Mouse (Mus musculus) CH12.LX (cell line): ENCODE data around the gene Grm8. TPM values are rescaled to one million over a fixed set of nuclear protein-coding genes. Genes with fewer than 3 reads are reported as not detected.
A peak's percentile ranks its signal among the peaks of the same experiment; 100 is the strongest.

Experiments used
- DNase-seq: peaks from one replicate; pipeline ENCODE4 v3.0.0-alpha.2; 2013; ENCODE audit errors: extremely low read depth
- H3K27ac ChIP-seq: 2 replicates; pipeline ENCODE4 v1.5.1; 2012; ENCODE audit warnings: low read depth, mild to moderate bottlenecking, control low read depth, moderate library complexity; ENCODE audit not compliant: insufficient read depth
- H3K27me3 ChIP-seq: replicated peaks from 2 replicates; pipeline ENCODE3; 2012; ENCODE audit warnings: inconsistent platforms
- H3K36me3 ChIP-seq, 2 experiments: replicated peaks in 1 of 2; 2 replicates each; pipeline versions ENCODE3 to v1.6.1; 2012; ENCODE audit warnings: inconsistent platforms in 1 of 2, low read length in 1 of 2, mild to moderate bottlenecking in 1 of 2, mixed read lengths in 1 of 2, moderate library complexity in 1 of 2; ENCODE audit not compliant: control insufficient read depth in 1 of 2, insufficient read depth in 1 of 2
- H3K4me1 ChIP-seq, 2 experiments: 2 replicates each; pipeline ENCODE4 v1.6.1; 2012; ENCODE audit warnings: inconsistent platforms in 1 of 2, moderate library complexity in 1 of 2; ENCODE audit not compliant: insufficient read depth in 2 of 2, control insufficient read depth in 1 of 2
- H3K4me2 ChIP-seq: 2 replicates; pipeline ENCODE4 v1.6.1; 2012; ENCODE audit warnings: low read depth, mild to moderate bottlenecking, control low read depth; ENCODE audit not compliant: poor library complexity, insufficient read depth, severe bottlenecking
- H3K4me3 ChIP-seq, 3 experiments: fragments of 150-350 bp in 1 of 3; sonication (generic) in 1 of 3; replicated peaks in 1 of 3; 2 replicates each; pipeline versions ENCODE3 to v1.5.1; 2011 to 2012; ENCODE audit warnings: low read depth in 2 of 3, low read length in 2 of 3, mild to moderate bottlenecking in 2 of 3, moderate library complexity in 2 of 3, control low read depth in 1 of 3, improper control_type of control experiment in 1 of 3, inconsistent platforms in 1 of 3, mixed read lengths in 1 of 3; ENCODE audit not compliant: poor library complexity in 1 of 3
- H3K79me2 ChIP-seq: replicated peaks from 2 replicates; pipeline ENCODE4 v1.6.1; 2012; ENCODE audit warnings: mild to moderate bottlenecking, moderate library complexity; ENCODE audit not compliant: control insufficient read depth, poor library complexity, insufficient read depth, severe bottlenecking; ENCODE audit errors: extremely low read depth
- H3K9ac ChIP-seq: 2 replicates; pipeline ENCODE4 v1.6.1; 2012; ENCODE audit warnings: low read depth, mild to moderate bottlenecking, control low read depth, moderate library complexity; ENCODE audit not compliant: insufficient read depth
- H3K9me3 ChIP-seq: replicated peaks from 2 replicates; pipeline ENCODE3; 2012; ENCODE audit warnings: low read length, inconsistent platforms, mixed read lengths
- BHLHE40 ChIP-seq: IDR thresholded peaks from 2 replicates; pipeline ENCODE4 v1.6.1; 2011; ENCODE audit warnings: mild to moderate bottlenecking, low read depth, low read length, improper control_type of control experiment
- CHD1 ChIP-seq: IDR thresholded peaks from 2 replicates; pipeline ENCODE4 v1.6.1; 2012; ENCODE audit warnings: low read depth, low read length, improper control_type of control experiment, inconsistent platforms
- CTCF ChIP-seq, 2 experiments: IDR thresholded peaks in 1 of 2; conservative IDR thresholded peaks in 1 of 2; 2 replicates each; pipeline ENCODE4 v1.5.1; 2011 to 2012; ENCODE audit warnings: low read depth in 2 of 2, low read length in 2 of 2, improper control_type of control experiment in 1 of 2, inconsistent platforms in 1 of 2, mild to moderate bottlenecking in 1 of 2, moderate library complexity in 1 of 2
- E2F4 ChIP-seq: IDR thresholded peaks from 2 replicates; pipeline ENCODE4 v1.6.1; 2011; ENCODE audit warnings: low read depth, low read length, improper control_type of control experiment; ENCODE audit not compliant: insufficient replicate concordance
- ELF1 ChIP-seq: IDR thresholded peaks from 2 replicates; pipeline ENCODE4 v1.6.1; 2014; ENCODE audit warnings: low read depth, mild to moderate bottlenecking, inconsistent platforms, low read length, improper control_type of control experiment
- EP300 ChIP-seq: IDR thresholded peaks from 2 replicates; pipeline ENCODE4 v1.6.1; 2011; ENCODE audit warnings: low read length, improper control_type of control experiment
- ETS1 ChIP-seq: conservative IDR thresholded peaks from 2 replicates; pipeline ENCODE4 v1.6.1; 2012; ENCODE audit warnings: low read depth, mild to moderate bottlenecking, inconsistent platforms, low read length, improper control_type of control experiment, moderate library complexity
- HCFC1 ChIP-seq: IDR thresholded peaks from 2 replicates; pipeline ENCODE4 v1.6.1; 2012; ENCODE audit warnings: low read depth, mild to moderate bottlenecking, inconsistent platforms, low read length, improper control_type of control experiment
- IRF4 ChIP-seq: IDR thresholded peaks from 2 replicates; pipeline ENCODE4 v1.6.1; 2014; ENCODE audit warnings: low read depth, mild to moderate bottlenecking, inconsistent platforms, low read length, improper control_type of control experiment
- JUN ChIP-seq: IDR thresholded peaks from 2 replicates; pipeline ENCODE4 v1.6.1; 2011; ENCODE audit warnings: low read depth, mild to moderate bottlenecking, low read length, improper control_type of control experiment, moderate library complexity; ENCODE audit not compliant: insufficient read depth
- JUND ChIP-seq: conservative IDR thresholded peaks from 2 replicates; pipeline ENCODE4 v1.6.1; 2011; ENCODE audit warnings: low read depth, low read length, improper control_type of control experiment
- KAT2A ChIP-seq: IDR thresholded peaks from 2 replicates; pipeline ENCODE4 v1.6.1; 2012; ENCODE audit warnings: low read length, improper control_type of control experiment, inconsistent platforms; ENCODE audit not compliant: insufficient replicate concordance
- MAFK ChIP-seq: IDR thresholded peaks from 2 replicates; pipeline ENCODE4 v1.6.1; 2011; ENCODE audit warnings: low read length, improper control_type of control experiment; ENCODE audit not compliant: insufficient replicate concordance
- MAX ChIP-seq: IDR thresholded peaks from 2 replicates; pipeline ENCODE4 v1.6.1; 2011; ENCODE audit warnings: low read length, improper control_type of control experiment
- MAZ ChIP-seq: IDR thresholded peaks from 2 replicates; pipeline ENCODE4 v1.6.1; 2012; ENCODE audit warnings: low read depth, mild to moderate bottlenecking, inconsistent platforms, low read length, improper control_type of control experiment, moderate library complexity
- MEF2A ChIP-seq: IDR thresholded peaks from 2 replicates; pipeline ENCODE4 v1.6.1; 2014; ENCODE audit warnings: low read depth, mild to moderate bottlenecking, inconsistent platforms, low read length, improper control_type of control experiment, borderline replicate concordance
- MXI1 ChIP-seq: IDR thresholded peaks from 2 replicates; pipeline ENCODE4 v1.6.1; 2011; ENCODE audit warnings: mild to moderate bottlenecking, low read depth, low read length, improper control_type of control experiment
- MYC ChIP-seq: IDR thresholded peaks from 2 replicates; pipeline ENCODE4 v1.6.1; 2011; ENCODE audit warnings: low read depth, mild to moderate bottlenecking, improper control_type of control experiment, low read length
- NRF1 ChIP-seq: IDR thresholded peaks from 2 replicates; pipeline ENCODE4 v1.6.1; 2014; ENCODE audit warnings: low read depth, mild to moderate bottlenecking, inconsistent platforms, low read length, improper control_type of control experiment, moderate library complexity
- POLR2A ChIP-seq: IDR thresholded peaks from 2 replicates; pipeline ENCODE4 v1.6.1; 2011; ENCODE audit warnings: low read depth, mild to moderate bottlenecking, improper control_type of control experiment, low read length
- POLR2AphosphoS2 ChIP-seq: IDR thresholded peaks from 2 replicates; pipeline ENCODE4 v1.6.1; 2011; ENCODE audit warnings: low read depth, low read length, improper control_type of control experiment
- RAD21 ChIP-seq: IDR thresholded peaks from 2 replicates; pipeline ENCODE4 v1.6.1; 2011; ENCODE audit warnings: low read depth, mild to moderate bottlenecking, low read length, improper control_type of control experiment, moderate library complexity
- RCOR1 ChIP-seq: conservative IDR thresholded peaks from 2 replicates; pipeline ENCODE4 v1.6.1; 2012; ENCODE audit warnings: low read depth, mild to moderate bottlenecking, inconsistent platforms, low read length, improper control_type of control experiment
- SIN3A ChIP-seq: IDR thresholded peaks from 2 replicates; pipeline ENCODE4 v1.6.1; 2012; ENCODE audit warnings: low read length, improper control_type of control experiment, inconsistent platforms
- TBP ChIP-seq: conservative IDR thresholded peaks from 2 replicates; pipeline ENCODE4 v1.6.1; 2011; ENCODE audit warnings: low read depth, low read length, improper control_type of control experiment
- TCF12 ChIP-seq: IDR thresholded peaks from 2 replicates; pipeline ENCODE4 v1.6.1; 2014; ENCODE audit warnings: low read depth, mild to moderate bottlenecking, inconsistent platforms, low read length, improper control_type of control experiment
- UBTF ChIP-seq: IDR thresholded peaks from 2 replicates; pipeline ENCODE4 v1.6.1; 2012; ENCODE audit warnings: low read depth, mild to moderate bottlenecking, inconsistent platforms, low read length, improper control_type of control experiment, moderate library complexity
- USF1 ChIP-seq: IDR thresholded peaks from 2 replicates; pipeline ENCODE4 v1.6.1; 2014; ENCODE audit warnings: low read depth, mild to moderate bottlenecking, inconsistent platforms, low read length, improper control_type of control experiment
- USF2 ChIP-seq: conservative IDR thresholded peaks from 2 replicates; pipeline ENCODE4 v1.6.1; 2011; ENCODE audit warnings: low read depth, low read length, improper control_type of control experiment
- ZC3H11A ChIP-seq: IDR thresholded peaks from 2 replicates; pipeline ENCODE4 v1.6.1; 2012; ENCODE audit warnings: low read depth, mild to moderate bottlenecking, inconsistent platforms, low read length, improper control_type of control experiment
- ZKSCAN1 ChIP-seq: IDR thresholded peaks from 2 replicates; pipeline ENCODE4 v1.6.1; 2012; ENCODE audit warnings: low read depth, inconsistent platforms, low read length, improper control_type of control experiment, borderline replicate concordance
- ZMIZ1 ChIP-seq: IDR thresholded peaks from 2 replicates; pipeline ENCODE4 v1.6.1; 2012; ENCODE audit warnings: low read depth, mild to moderate bottlenecking, inconsistent platforms, low read length, improper control_type of control experiment
- ZNF384 ChIP-seq: IDR thresholded peaks from 2 replicates; pipeline ENCODE4 v1.6.1; 2012; ENCODE audit warnings: low read depth, low read length, improper control_type of control experiment, inconsistent platforms
- dilution Hi-C: fragments of 300-500 bp; cut with MboI; formaldehyde crosslinking; loops from 2 replicates; pipeline ENCODE4 v1.14.3; 2020; ENCODE audit warnings: low sequenced_read_pairs; ENCODE audit not compliant: extremely low pct_unique_long_range_greater_than_20kb, extremely low pct_ligation_motif_present
- in situ Hi-C: fragments of 300-500 bp; cut with MboI; formaldehyde crosslinking; loops from 3 replicates; pipeline ENCODE4 v1.14.3; 2019; ENCODE audit warnings: low sequenced_read_pairs, low pct_ligation_motif_present, low pct_unique_long_range_greater_than_20kb, mixed read lengths
- polyA plus RNA-seq: library from polyadenylated mRNA; unstranded; fragments of >175 nt; gene quantifications from 2 replicates; pipeline ENCODE4 v1.2.1, GENCODE M21; 2012; ENCODE audit warnings: low read depth; ENCODE audit not compliant: insufficient read length
- total RNA-seq, 2 experiments: library from RNA; depleted of rRNA; stranded (reverse); fragments of 300-350 nt in 1 of 2; fragments of >200 nt in 1 of 2; gene quantifications; 2 replicates each; pipeline ENCODE4 v1.2.3; 2012 to 2014

The Grm8 gene
- total and polyA plus RNA-seq, 3 experiments, result 0.08 to 0.72 (median 0.21) TPM

- Histone ChIP-seq H3K79me2 (no peaks in the 10 kb centered on the region), H3K4me2 (no peak overlapping the region; the same call in 1 of the 2 replicates), H3K27ac (no peak overlapping the region), H3K9me3 (no peaks in the 10 kb centered on the region), H3K4me1 (0 out of 4 replicates have a peak, but pooled peaks cover 0 to 5% of the 10 kb centered on the region in 2 experiments), H3K9ac (no peak overlapping the region), H3K4me3 (no peak overlapping the region), H3K27me3 (no peaks in the 10 kb centered on the region), H3K36me3 (no peaks in the 10 kb centered on the region)
- TF ChIP-seq IRF4, result peak; percentile 68
- no peak for TF ChIP-seq UBTF
- in situ Hi-C loops (no loop called here), dilution Hi-C loops (no loop called here)
- no peak for DNase-seq
Observed at GRCm38 (mm10) chr6:28160399-28160798, 25.4 kb upstream of the Grm8 start.

- no peak overlapping the region for H3K4me3 ChIP-seq
- H3K9me3 ChIP-seq, result no peaks in the 10 kb centered on the region
- H3K36me3 ChIP-seq, result no peaks in the 10 kb centered on the region
- no peak overlapping the region for H3K9ac ChIP-seq
- H3K4me2 ChIP-seq, result peak overlapping the region; percentile 21; the same call in 1 of the 2 replicates
- in situ Hi-C loops (loop anchor here (10.0 kb wide), 1 partner anchor 248 kb away; the partner anchor contains the start of gene Zfp800), dilution Hi-C loops (no loop called here)
- peaks cover 5 to 34% of the 10 kb centered on the region in 2 experiments for H3K4me1 ChIP-seq
- no peaks in the 10 kb centered on the region for H3K27me3 ChIP-seq
- peak; percentile 65 for DNase-seq
- no peak overlapping the region for H3K27ac ChIP-seq
- no peaks in the 10 kb centered on the region for H3K79me2 ChIP-seq
- no peak for TF ChIP-seq E2F4
- no peak for TF ChIP-seq ZMIZ1
- TF ChIP-seq CTCF (conservative IDR thresholded peaks at IDR 0.05 in 1 of 2, IDR thresholded peaks at IDR 0.05 in 1 of 2; ENCODE audit: low read depth in 2 of 2, low read length in 2 of 2), result no peak
- no peak for TF ChIP-seq ZNF384
- no peak for TF ChIP-seq MAZ
- no peak for TF ChIP-seq RCOR1
- TF ChIP-seq SIN3A, result no peak
- no peak for TF ChIP-seq RAD21
- TF ChIP-seq MEF2A, result peak; percentile 90
- peak; percentile 84 for TF ChIP-seq EP300
- 0 out of 2 replicates have a peak, but pooled peaks have one; percentile 44 for TF ChIP-seq MAX
- TF ChIP-seq IRF4, result peak; percentile 70
- TF ChIP-seq ETS1, result peak; percentile 55
- TF ChIP-seq KAT2A, result 0 out of 2 replicates have a peak, but pooled peaks have one; percentile 26
- TF ChIP-seq POLR2AphosphoS2, result no peak
- TF ChIP-seq NRF1, result no peak
- TF ChIP-seq HCFC1, result no peak; the same call in 1 of the 2 replicates
- no peak for TF ChIP-seq MXI1
- TF ChIP-seq ZC3H11A, result no peak
- TF ChIP-seq TBP, result no peak
- TF ChIP-seq CHD1, result no peak
- no peak for TF ChIP-seq ZKSCAN1
- TF ChIP-seq POLR2A, result no peak
- TF ChIP-seq MAFK, result peak; percentile 41; the same call in 1 of the 2 replicates
- TF ChIP-seq JUN, result peak; percentile 63
- TF ChIP-seq JUND, result peak; percentile 66; the same call in 1 of the 2 replicates
- 0 out of 2 replicates have a peak, but pooled peaks have one; percentile 17 for TF ChIP-seq TCF12
- TF ChIP-seq BHLHE40, result peak; percentile 51
- no peak for TF ChIP-seq UBTF
- TF ChIP-seq ELF1, result no peak
- TF ChIP-seq USF2, result no peak
- no peak for TF ChIP-seq MYC
- TF ChIP-seq USF1, result no peak
Observed at GRCm38 (mm10) chr6:28146445-28146844, 11.5 kb upstream of the Grm8 start.
